Mouse (Mus musculus): ENCODE results near the gene Prpf3.
"Not testable (repeated sequence)": the region's sequence is repeated elsewhere in the genome, so short reads cannot be mapped to it uniquely, and the experiment has no call there.

Gene Prpf3

GRCm38 (mm10) chr3:95820046-95821010 is 35.4 kb downstream of the Prpf3 start:
- no peak for DNase-seq (ENCODE audit: low spot score in 2 of 2)

GRCm38 (mm10) chr3:95819351-95819985 is 36.2 kb downstream of the Prpf3 start:
- DNase-seq (ENCODE audit: low spot score in 2 of 2) = peak; percentile 98 to 99

GRCm38 (mm10) chr3:95818571-95819288 is 37.0 kb downstream of the Prpf3 start, which contains the start of gene Rprd2:
TSS of gene Rprd2 (minus strand) at chr3:95818863.
- peak; percentile 58 to 72 for DNase-seq (ENCODE audit: low spot score in 2 of 2)

DNA sequence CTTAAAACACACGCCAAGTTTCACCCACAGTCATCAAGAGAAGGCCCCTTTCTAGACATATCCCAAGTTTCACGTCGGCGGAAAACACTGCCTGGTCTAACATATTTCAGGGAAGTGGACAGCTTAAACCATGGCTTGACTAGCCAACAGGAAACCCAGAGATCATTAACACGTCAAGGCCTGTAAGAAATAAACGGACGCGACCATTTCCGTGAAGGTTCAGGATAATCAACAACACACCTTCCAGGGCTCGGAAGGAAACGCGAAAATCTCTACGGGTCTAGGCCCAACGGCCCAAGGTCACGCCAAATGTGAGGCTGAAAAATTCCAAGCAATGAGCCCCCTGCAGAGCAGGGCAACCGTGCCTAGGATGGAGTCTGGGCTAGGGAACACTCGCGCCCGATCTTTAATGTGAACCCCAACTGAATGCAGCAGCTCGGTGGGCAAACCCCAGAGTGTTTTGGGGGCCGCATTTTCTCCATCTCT is 37.6 kb downstream of the Prpf3 start:
- peak in 1 of 2 experiments; percentile 27 for DNase-seq (ENCODE audit: low spot score in 2 of 2)

- no peak for DNase-seq (ENCODE audit: low spot score in 2 of 2)
These were observed 39.0 kb downstream of the Prpf3 start for GRCm38 (mm10) chr3:95816681-95817080.

DNA sequence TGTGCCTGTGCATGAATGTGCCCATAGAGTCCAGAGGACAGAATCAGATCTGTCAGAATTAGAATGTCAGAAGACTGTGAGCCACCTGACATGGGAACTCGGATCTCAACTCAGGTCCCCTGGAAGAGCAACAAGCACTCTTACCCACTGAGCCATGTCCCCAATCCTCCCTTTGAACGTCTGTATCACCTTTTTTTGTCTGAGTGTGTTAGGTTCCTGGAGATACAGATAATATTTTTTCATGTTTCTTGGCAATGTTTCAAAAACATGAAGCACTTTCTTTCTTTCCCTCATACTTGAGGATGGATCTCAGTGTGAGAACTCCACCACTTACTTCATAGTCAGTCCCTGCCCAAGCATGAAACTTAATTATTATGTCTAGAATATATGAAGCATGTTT is 47.3 kb downstream of the Prpf3 start:
- DNase-seq (ENCODE audit: low spot score in 2 of 2) = no peak

- DNase-seq (ENCODE audit: low spot score in 2 of 2) = not testable (repeated sequence)
These were observed 48.1 kb downstream of the Prpf3 start for GRCm38 (mm10) chr3:95807630-95808029.

DNA sequence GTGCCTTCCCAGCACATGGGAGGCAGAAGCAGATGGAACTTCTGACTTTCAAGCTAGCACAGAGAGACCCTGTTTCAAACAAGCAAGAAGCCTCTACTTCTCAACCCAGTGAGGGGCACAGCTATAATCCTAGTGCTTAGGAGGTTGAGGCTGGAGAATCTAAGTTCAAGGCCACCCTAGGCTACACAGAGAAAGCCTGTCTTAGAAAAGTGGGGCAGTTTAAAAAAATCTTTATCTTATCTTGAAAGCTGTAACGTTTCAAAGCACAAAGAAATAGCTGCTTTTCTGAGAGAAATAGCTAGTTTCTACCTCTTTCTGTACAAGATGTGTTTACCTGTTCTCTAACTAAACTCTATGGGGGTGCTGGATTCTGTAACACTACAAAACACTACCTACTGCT is 49.0 kb downstream of the Prpf3 start:
- no peak for DNase-seq (ENCODE audit: low spot score in 2 of 2)

- no peak for DNase-seq (ENCODE audit: low spot score in 2 of 2)
These were observed 51.8 kb downstream of the Prpf3 start for GRCm38 (mm10) chr3:95803851-95804250.

DNA sequence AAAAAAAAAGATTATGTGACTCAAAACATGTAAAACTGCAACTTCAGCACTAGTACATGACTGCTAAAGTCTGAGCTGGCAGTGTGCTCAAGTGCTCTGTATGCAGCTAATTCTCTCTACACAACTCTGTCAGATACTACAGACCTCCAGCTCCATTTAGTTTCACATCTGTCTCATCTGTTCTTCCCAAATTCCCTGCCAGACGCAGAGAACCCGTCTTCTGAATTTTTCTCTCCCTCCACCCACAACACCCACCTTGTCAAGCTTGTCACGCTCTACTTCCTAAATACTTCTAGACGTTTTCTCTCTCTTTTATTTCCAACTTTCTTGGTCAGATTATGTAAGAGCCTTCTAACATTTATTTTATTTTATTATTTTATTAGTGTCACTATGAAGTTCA is 56.9 kb downstream of the Prpf3 start:
- DNase-seq (ENCODE audit: low spot score in 2 of 2) = no peak

DNA sequence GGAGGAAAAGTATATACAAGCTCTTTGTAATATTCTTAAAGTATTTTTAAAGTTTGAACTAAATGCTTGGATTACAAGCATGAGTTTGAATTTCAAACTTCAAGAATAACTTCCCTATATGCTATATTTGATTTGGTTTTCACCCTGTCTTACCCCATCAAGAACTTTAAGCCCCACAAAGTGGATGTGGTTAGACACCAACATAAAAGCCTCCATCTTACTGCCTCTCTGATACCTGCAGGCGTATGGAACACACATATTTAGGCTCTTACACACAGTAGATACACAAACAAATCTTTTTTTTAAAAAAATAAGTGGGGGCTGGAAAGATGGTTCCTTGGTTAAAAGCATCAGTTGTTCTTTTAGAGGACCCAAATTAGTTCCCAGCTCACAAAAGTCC is 61.4 kb downstream of the Prpf3 start:
- DNase-seq (ENCODE audit: low spot score in 2 of 2) = no peak

DNA sequence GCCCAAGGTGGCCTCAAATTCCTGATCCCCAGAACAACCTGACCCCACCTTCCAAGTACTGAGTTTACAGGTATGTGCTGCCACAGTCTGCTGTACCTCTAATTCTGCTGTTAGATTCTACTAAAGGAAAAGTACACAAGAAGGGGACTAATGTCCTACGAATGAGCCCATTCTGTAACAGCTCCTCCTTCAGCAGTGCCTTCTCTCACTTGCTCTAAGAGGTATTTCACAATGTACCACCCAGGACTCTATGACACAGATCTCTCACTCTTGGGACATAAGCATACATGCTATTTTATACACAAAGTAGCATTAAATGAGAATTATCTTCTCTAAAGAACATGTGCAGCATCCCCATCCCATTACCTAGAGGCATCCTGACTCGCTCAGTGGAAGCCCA is 62.0 kb downstream of the Prpf3 start:
- no peak for DNase-seq (ENCODE audit: low spot score in 2 of 2)

DNA sequence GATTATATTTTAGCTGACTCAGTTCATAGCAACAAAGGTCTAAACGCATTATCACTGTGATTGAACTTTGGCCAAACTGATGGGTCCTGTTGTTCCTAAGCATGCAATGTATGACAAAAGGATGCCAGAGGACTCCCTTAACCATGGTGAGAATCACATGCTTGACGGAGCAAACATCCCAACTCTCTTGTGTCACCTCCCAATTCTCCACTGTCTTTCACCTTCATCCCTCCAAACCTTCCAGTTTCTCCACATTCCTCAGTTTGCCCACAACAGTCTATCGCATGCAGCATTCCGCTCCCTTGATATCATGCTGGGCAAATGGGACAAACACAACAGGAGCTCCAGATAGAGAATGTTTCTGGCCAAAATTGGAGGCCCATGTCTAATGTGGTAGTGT is 70.2 kb downstream of the Prpf3 start:
- no peak for DNase-seq (ENCODE audit: low spot score in 2 of 2)
